Mouse (Mus musculus): ENCODE data around the gene Dlst.

DNA sequence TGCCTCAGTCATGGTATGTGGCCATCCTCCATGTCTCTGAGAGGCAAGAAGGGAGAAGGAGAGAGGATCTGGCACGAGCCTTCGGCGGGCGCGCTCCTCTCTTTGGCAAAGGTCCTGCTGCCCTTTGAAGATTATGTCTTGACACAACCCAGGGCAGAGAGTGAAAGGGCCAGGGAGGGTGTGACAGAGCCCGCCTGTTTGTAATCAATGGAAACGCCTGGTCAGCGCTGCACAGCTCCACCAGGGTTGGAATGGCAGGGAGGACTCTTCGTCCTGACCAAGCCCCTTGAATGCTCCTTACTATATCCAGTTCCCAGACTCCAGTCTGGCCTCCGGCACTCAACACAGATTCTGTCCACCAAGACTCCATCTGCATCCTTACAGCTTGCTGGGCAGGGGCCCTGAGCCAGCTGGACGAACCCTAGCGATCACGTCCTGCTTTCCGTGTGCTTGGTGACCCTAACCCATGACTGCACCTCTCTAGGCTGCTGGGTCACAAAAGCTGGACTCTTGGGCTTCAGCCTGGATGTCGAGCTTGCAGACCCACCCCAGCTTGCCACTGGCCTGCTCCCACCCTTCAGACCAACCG, 64.5 kb downstream of the Dlst start:
- TF ChIP-seq CTCF (conservative IDR thresholded peaks at IDR 0.05; ENCODE audit: low read length) = no peak
- no peak for TF ChIP-seq NANOG (IDR thresholded peaks at IDR 0.05; ENCODE audit: borderline replicate concordance, low read length)
- TF ChIP-seq POU5F1 (IDR thresholded peaks at IDR 0.05; ENCODE audit: borderline replicate concordance, low read length) = no peak
